Mouse (Mus musculus) stomach, embryonic 16.5 days (tissue): Measurements from ENCODE around the gene Sapcd1. TPM values are rescaled to one million over a fixed set of nuclear protein-coding genes. Genes with fewer than 3 reads are reported as not detected.

Experiments used
- ATAC-seq: fragments of 200-750 bp; cut with Nextera tagmentation; 2 replicates; pipeline ENCODE4 v1.8.0; 2017; ENCODE audit warnings: moderate number of reproducible peaks, moderate TSS enrichment; ENCODE audit not compliant: insufficient read depth, low FRiP score
- H3K27ac ChIP-seq: fragments of 300-500 bp; sonication (generic); 2 replicates; pipeline ENCODE4 v1.5.1; 2014; ENCODE audit warnings: low read length
- H3K27me3 ChIP-seq: fragments of 300-500 bp; sonication (generic); 2 replicates; pipeline ENCODE4 v1.6.1; 2014; ENCODE audit warnings: low read length, control low read depth, mixed read lengths; ENCODE audit not compliant: control insufficient read depth, insufficient read depth
- H3K36me3 ChIP-seq: fragments of 300-500 bp; sonication (generic); 2 replicates; pipeline ENCODE4 v1.6.1; 2014; ENCODE audit warnings: low read length; ENCODE audit not compliant: control insufficient read depth, insufficient read depth
- H3K4me1 ChIP-seq: fragments of 300-500 bp; sonication (generic); 2 replicates; pipeline ENCODE4 v1.6.1; 2014; ENCODE audit warnings: low read length, control low read depth, mixed read lengths; ENCODE audit not compliant: control insufficient read depth, insufficient read depth
- H3K4me2 ChIP-seq: fragments of 300-500 bp; sonication (generic); 2 replicates; pipeline ENCODE4 v1.6.1; 2014; ENCODE audit warnings: low read depth, low read length, mixed read lengths
- H3K4me3 ChIP-seq: fragments of 300-500 bp; sonication (generic); replicated peaks from 2 replicates; pipeline ENCODE4 v1.5.1; 2014; ENCODE audit warnings: mild to moderate bottlenecking, low read length
- H3K9ac ChIP-seq: fragments of 300-500 bp; sonication (generic); 2 replicates; pipeline ENCODE4 v1.6.1; 2014; ENCODE audit warnings: low read length
- H3K9me3 ChIP-seq: fragments of 300-500 bp; sonication (generic); replicated peaks from 2 replicates; pipeline ENCODE4 v1.6.1; 2016; ENCODE audit warnings: low read length, control low read depth; ENCODE audit not compliant: control insufficient read depth
- WGBS: fragments of 180-500 bp; shearing (Covaris S2); extraction: QIAGEN DNeasy Blood & Tissue Kit; methylation state at CpG from one replicate; pipeline ENCODE4 v1.1.7; 2014; 5-methylcytosine and 5-hydroxymethylcytosine counted together
- polyA plus RNA-seq: library from polyadenylated mRNA; unstranded; fragments of >200 nt; fragmentation: Nextera tagmentation; extraction: Ambion mirVana; gene quantifications from 2 replicates; pipeline ENCODE4 v1.2.1, GENCODE M21; 2015

Gene Sapcd1
- polyA plus RNA-seq, 1 experiment from 2014 or later, result 14.2 TPM

- ATAC-seq, result no peak
- H3K27ac ChIP-seq, result no peak overlapping the region
- H3K9me3 ChIP-seq, result no peaks in the 10 kb centered on the region
- WGBS, result 3% methylated on average over 2 of the region's 2 CpGs
- peak overlapping the region; percentile 91 for H3K9ac ChIP-seq
- peaks cover 4% of the 10 kb centered on the region; the same call in 1 of the 2 replicates for H3K36me3 ChIP-seq
- H3K27me3 ChIP-seq, result no peaks in the 10 kb centered on the region
- peak overlapping the region; percentile 93 for H3K4me2 ChIP-seq
- peaks cover 9% of the 10 kb centered on the region for H3K4me1 ChIP-seq
- peak overlapping the region; percentile 79 for H3K4me3 ChIP-seq
Measured at GRCm38 (mm10) chr17:34980655-34981054, 47.2 kb downstream of the Sapcd1 start.

DNA sequence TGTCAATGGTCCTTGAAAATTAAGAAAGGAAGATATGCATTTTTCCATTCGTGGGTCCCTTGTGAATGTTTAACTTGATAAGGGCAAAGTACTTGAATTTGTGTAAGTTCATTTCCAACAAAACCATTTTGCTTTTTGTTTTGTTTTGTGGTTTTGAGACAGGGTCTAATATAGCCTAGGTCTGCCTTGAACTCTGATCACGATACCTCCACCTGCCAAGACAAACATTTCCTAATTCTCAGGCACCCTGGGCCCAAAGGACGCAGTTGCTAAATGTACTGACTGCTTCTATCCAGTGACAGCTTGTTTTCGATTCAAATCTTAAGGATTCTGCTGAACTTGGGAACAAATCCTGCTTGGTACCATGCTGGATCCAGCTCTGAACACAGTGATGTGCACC, 48.2 kb downstream of the Sapcd1 start:
- Histone ChIP-seq H3K9me3 (no peaks in the 10 kb centered on the region), H3K27me3 (no peaks in the 10 kb centered on the region), H3K9ac (no peak overlapping the region), H3K4me1 (peaks cover 9% of the 10 kb centered on the region), H3K36me3 (no peaks in the 10 kb centered on the region), H3K27ac (no peak overlapping the region), H3K4me2 (no peak overlapping the region), H3K4me3 (no peak overlapping the region)
- no peak for ATAC-seq
- WGBS, result 89% methylated on average over 4 of the region's 4 CpGs

GRCm38 (mm10) chr17:34978239-34978638, 49.6 kb downstream of the Sapcd1 start:
- H3K36me3 ChIP-seq, result no peaks in the 10 kb centered on the region
- no peak overlapping the region for H3K4me2 ChIP-seq
- no peak overlapping the region for H3K27ac ChIP-seq
- H3K27me3 ChIP-seq, result no peaks in the 10 kb centered on the region
- 87% methylated on average over 27 of the region's 27 CpGs for WGBS
- no peak for ATAC-seq
- no peak overlapping the region for H3K4me3 ChIP-seq
- no peak overlapping the region for H3K9ac ChIP-seq
- H3K4me1 ChIP-seq, result peaks cover 9% of the 10 kb centered on the region
- H3K9me3 ChIP-seq, result no peaks in the 10 kb centered on the region

DNA sequence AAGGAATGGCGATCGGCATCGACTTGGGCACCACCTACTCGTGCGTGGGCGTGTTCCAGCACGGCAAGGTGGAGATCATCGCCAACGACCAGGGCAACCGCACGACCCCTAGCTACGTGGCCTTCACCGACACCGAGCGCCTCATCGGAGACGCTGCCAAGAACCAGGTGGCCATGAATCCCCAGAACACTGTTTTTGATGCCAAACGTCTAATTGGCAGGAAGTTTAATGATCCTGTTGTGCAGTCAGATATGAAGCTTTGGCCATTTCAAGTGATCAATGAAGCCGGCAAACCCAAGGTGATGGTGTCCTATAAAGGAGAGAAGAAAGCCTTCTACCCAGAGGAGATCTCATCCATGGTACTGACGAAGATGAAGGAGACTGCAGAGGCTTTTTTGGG, 50.8 kb downstream of the Sapcd1 start:
- WGBS, result 96% methylated on average over 20 of the region's 20 CpGs
- Histone ChIP-seq H3K27me3 (no peaks in the 10 kb centered on the region), H3K36me3 (no peaks in the 10 kb centered on the region), H3K4me3 (no peak overlapping the region), H3K9me3 (no peaks in the 10 kb centered on the region), H3K9ac (no peak overlapping the region), H3K27ac (no peak overlapping the region), H3K4me1 (peaks cover 8% of the 10 kb centered on the region; the same call in 1 of the 2 replicates), H3K4me2 (no peak overlapping the region)
- ATAC-seq, result no peak

Other genes with a start within 250 kb of the Sapcd1 start
- gene Cyp21a1, start 223.5 kb downstream of the Sapcd1 start, polyA plus RNA-seq, result 0.21 and 6.9 TPM in 2 replicates
- 23.8 and 25.8 TPM in 2 replicates for gene Stk19, start 191.1 kb downstream of the Sapcd1 start, polyA plus RNA-seq
- gene Dxo, start 191.0 kb downstream of the Sapcd1 start, polyA plus RNA-seq, result 48.9 and 53.3 TPM in 2 replicates
- 45.0 and 48.1 TPM in 2 replicates for gene Skiv2l, start 177.8 kb downstream of the Sapcd1 start, polyA plus RNA-seq
- 89.5 and 96.4 TPM in 2 replicates for gene Nelfe, start 177.6 kb downstream of the Sapcd1 start, polyA plus RNA-seq
- gene Cfb, start 165.5 kb downstream of the Sapcd1 start, polyA plus RNA-seq, result 27.8 and 28.9 TPM in 2 replicates
- 1.0 and 1.1 TPM in 2 replicates for gene Zbtb12, start 148.5 kb downstream of the Sapcd1 start, polyA plus RNA-seq
- 0.49 TPM in 1 of 2 replicates, not detected in the other for gene Gm20547, start 146.0 kb downstream of the Sapcd1 start, polyA plus RNA-seq
- 4.4 and 5.5 TPM in 2 replicates for gene C2, start 129.8 kb downstream of the Sapcd1 start, polyA plus RNA-seq
- gene Ehmt2, start 129.5 kb downstream of the Sapcd1 start, polyA plus RNA-seq, result 61.0 and 61.1 TPM in 2 replicates
- 19.3 and 21.1 TPM in 2 replicates for gene Slc44a4, start 113.5 kb downstream of the Sapcd1 start, polyA plus RNA-seq
- gene Neu1, start 96.8 kb downstream of the Sapcd1 start, polyA plus RNA-seq, result 36.7 and 40.6 TPM in 2 replicates
- gene Hspa1b, start 68.8 kb downstream of the Sapcd1 start, polyA plus RNA-seq, result 0.94 and 1.4 TPM in 2 replicates
- 0.27 TPM in 1 of 2 replicates, not detected in the other for gene Gm20481, start 58.1 kb downstream of the Sapcd1 start, polyA plus RNA-seq
- 13.7 and 16.3 TPM in 2 replicates for gene Hspa1a, start 55.9 kb downstream of the Sapcd1 start, polyA plus RNA-seq
- gene Hspa1l, start 55.3 kb downstream of the Sapcd1 start, polyA plus RNA-seq, result 0.96 and 1.4 TPM in 2 replicates
- gene Lsm2, start 46.2 kb downstream of the Sapcd1 start, polyA plus RNA-seq, result 145 and 146 TPM in 2 replicates
- gene Vars, start 27.0 kb downstream of the Sapcd1 start, polyA plus RNA-seq, result 81.1 and 82.1 TPM in 2 replicates
- 0.26 and 0.42 TPM in 2 replicates for gene Vwa7, start 11.4 kb downstream of the Sapcd1 start, polyA plus RNA-seq
- 3.9 and 4.2 TPM in 2 replicates for gene Msh5, start 18.7 kb upstream of the Sapcd1 start, polyA plus RNA-seq
- gene Clic1, start 21.9 kb upstream of the Sapcd1 start, polyA plus RNA-seq, result 396 and 441 TPM in 2 replicates
- gene Ddah2, start 31.0 kb upstream of the Sapcd1 start, polyA plus RNA-seq, result 190 and 193 TPM in 2 replicates
- gene Ly6g6c, start 37.4 kb upstream of the Sapcd1 start, polyA plus RNA-seq, result 50.6 and 109 TPM in 2 replicates
- gene Mpig6b, start 38.2 kb upstream of the Sapcd1 start, polyA plus RNA-seq, result 0.48 and 1.0 TPM in 2 replicates
- 32.3 and 49.2 TPM in 2 replicates for gene Ly6g6e, start 48.9 kb upstream of the Sapcd1 start, polyA plus RNA-seq
- 3.2 and 4.1 TPM in 2 replicates for gene Ly6g6d, start 50.0 kb upstream of the Sapcd1 start, polyA plus RNA-seq
- gene Ly6g6f, start 57.6 kb upstream of the Sapcd1 start, polyA plus RNA-seq, result 0.46 and 0.54 TPM in 2 replicates
- gene Abhd16a, start 61.2 kb upstream of the Sapcd1 start, polyA plus RNA-seq, result 95.8 and 97.9 TPM in 2 replicates
- not detected in 2 replicates for gene Ly6g5c, start 80.3 kb upstream of the Sapcd1 start, polyA plus RNA-seq
- 0.53 and 0.89 TPM in 2 replicates for gene Ly6g5b, start 87.4 kb upstream of the Sapcd1 start, polyA plus RNA-seq
- 18.1 and 19.4 TPM in 2 replicates for gene Gpank1, start 93.4 kb upstream of the Sapcd1 start, polyA plus RNA-seq
- gene Csnk2b, start 94.0 kb upstream of the Sapcd1 start, polyA plus RNA-seq, result 245 and 269 TPM in 2 replicates
- 11.7 and 14.2 TPM in 2 replicates for gene D17H6S53E, start 98.4 kb upstream of the Sapcd1 start, polyA plus RNA-seq
- 24.9 and 34.0 TPM in 2 replicates for gene Apom, start 104.0 kb upstream of the Sapcd1 start, polyA plus RNA-seq
- 41.2 and 48.4 TPM in 2 replicates for gene Bag6, start 107.2 kb upstream of the Sapcd1 start, polyA plus RNA-seq
- 111 and 125 TPM in 2 replicates for gene Prrc2a, start 136.9 kb upstream of the Sapcd1 start, polyA plus RNA-seq
- 19.9 and 20.2 TPM in 2 replicates for gene Aif1, start 148.1 kb upstream of the Sapcd1 start, polyA plus RNA-seq
- gene Lst1, start 160.4 kb upstream of the Sapcd1 start, polyA plus RNA-seq, result 28.1 and 29.9 TPM in 2 replicates
- 2.0 TPM in 2 replicates for gene Ltb, start 166.4 kb upstream of the Sapcd1 start, polyA plus RNA-seq
- gene Tnf, start 174.0 kb upstream of the Sapcd1 start, polyA plus RNA-seq, result 0.32 TPM in 1 of 2 replicates, not detected in the other
- 0.44 and 0.46 TPM in 2 replicates for gene Lta, start 177.3 kb upstream of the Sapcd1 start, polyA plus RNA-seq
- gene Gm16181, start 192.8 kb upstream of the Sapcd1 start, polyA plus RNA-seq, result 0.27 TPM in 1 of 2 replicates, not detected in the other
- 6.0 and 6.8 TPM in 2 replicates for gene Atp6v1g2, start 205.6 kb upstream of the Sapcd1 start, polyA plus RNA-seq
- gene Nfkbil1, start 207.8 kb upstream of the Sapcd1 start, polyA plus RNA-seq, result 6.4 and 8.8 TPM in 2 replicates
- 340 and 353 TPM in 2 replicates for gene Ddx39b, start 213.7 kb upstream of the Sapcd1 start, polyA plus RNA-seq
- 169 and 219 TPM in 2 replicates for gene H2-D1, start 234.7 kb upstream of the Sapcd1 start, polyA plus RNA-seq